Mouse (Mus musculus): ENCODE data around the gene Olfr907. TPM values are rescaled to one million over a fixed set of nuclear protein-coding genes. Genes with fewer than 3 reads are reported as not detected.

The Olfr907 gene
- not detected for total RNA-seq (2021)
- long read RNA-seq, experiment 1, result 0 reads
- long read RNA-seq, experiment 2, result 0 reads

DNA sequence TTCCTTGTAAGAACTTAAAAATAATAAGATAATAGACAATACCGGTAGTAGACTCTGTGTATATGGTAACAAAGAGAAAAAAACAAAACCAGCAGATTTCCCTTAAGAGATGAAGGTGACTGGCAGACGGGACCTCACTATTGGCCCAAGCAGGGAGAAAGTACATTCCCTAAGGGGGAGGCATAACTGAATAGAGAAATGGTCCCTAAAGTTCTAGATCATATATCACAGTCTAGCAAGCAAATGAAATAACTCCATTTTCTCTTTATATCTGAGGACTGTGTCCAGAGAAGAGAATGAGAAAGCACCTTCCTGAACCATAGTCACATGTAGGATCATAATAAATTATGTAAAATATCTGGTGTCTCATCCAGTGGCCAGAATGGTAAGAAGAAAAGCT lies at the start of gene Olfr907:
Gene Olfr907 (plus strand): TSS at position 301 of the 400 bp plus-strand sequence.
- DNase-seq, result no peak

DNA sequence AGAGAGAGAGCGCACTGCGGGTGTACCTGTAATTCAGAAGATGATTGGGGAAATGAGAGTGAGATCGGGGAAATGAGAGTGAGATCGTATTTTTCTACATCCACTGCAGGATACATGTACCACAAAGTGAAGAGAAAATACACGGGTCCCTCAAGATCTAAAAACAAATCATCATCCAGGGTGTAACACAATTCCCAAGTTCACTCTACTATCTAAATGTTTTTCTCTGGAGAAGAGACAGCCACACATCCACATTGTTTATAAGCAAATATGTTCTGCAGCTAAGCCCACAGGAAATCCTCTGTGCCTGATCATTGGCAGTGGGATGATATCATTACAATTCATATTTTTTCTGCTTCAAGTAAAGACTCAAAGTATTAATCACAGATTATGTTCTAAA lies 48.2 kb upstream of the Olfr907 start, which contains the start of gene Olfr902:
Gene Olfr902 (plus strand): TSS at position 301 of the 400 bp plus-strand sequence.
- DNase-seq, result no peak

DNA sequence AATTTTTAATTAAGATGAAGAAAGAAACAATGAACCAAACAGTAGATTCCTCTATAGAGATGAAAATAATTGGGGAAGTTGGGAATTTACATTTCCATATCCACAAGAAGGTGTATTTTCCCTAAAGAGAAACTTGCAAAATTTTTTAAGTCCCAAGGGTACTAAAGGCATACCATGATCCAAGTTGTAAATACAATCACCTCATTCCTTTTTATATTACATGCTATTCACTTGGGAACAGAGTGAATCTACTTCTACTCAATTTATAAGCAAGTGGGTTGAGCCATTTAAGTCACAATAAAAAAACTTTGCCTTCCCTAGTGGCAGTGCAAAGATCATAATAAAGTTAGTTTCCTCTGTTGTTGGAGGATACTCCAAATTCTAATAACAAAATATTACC lies 32.8 kb upstream of the Olfr907 start, which contains the start of gene Olfr904:
Gene Olfr904 (plus strand): TSS at position 301 of the 400 bp plus-strand sequence.
- no peak for DNase-seq

DNA sequence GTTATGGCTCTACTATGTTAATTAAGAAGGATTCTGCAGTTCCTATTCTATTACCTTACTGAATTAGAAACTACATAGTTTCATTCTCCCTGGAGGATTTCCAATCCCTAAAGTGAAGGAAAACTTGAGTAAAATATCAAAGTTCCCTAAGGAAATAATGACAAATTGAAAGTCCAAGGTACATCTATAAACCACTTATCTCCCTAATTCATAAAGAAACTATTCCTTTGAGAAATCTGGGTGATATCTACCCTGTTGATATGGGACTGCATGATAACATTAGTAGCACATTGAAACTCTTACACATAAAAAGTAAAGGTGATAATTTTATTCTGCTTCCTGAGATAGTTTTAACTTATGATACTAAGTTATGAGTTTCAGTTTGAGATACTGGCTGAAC lies 24.8 kb upstream of the Olfr907 start, which contains the start of gene Olfr905:
Gene Olfr905 (plus strand): TSS at position 301 of the 400 bp plus-strand sequence.
- DNase-seq, result no peak

DNA sequence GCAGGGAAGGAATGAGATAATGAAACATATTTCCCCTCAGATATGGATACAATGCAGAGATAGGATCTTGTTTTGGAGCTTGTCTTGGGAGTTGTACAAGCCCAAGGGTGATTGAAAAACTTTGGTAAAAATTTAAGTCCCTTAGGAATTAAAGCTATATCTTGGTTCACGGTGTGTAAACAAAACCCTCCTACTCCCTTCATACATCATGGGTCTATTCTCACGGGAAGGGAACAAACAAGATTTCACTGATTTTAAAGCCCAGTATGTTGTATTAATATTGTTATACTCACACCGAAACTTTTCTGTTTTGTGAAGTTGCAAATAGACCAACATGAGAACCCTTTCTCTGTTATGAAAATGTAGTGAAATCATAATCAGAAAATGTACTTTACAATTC lies 8.8 kb upstream of the Olfr907 start, which contains the start of gene Olfr906:
Gene Olfr906 (plus strand): TSS at position 301 of the 400 bp plus-strand sequence.
- DNase-seq, result no peak

DNA sequence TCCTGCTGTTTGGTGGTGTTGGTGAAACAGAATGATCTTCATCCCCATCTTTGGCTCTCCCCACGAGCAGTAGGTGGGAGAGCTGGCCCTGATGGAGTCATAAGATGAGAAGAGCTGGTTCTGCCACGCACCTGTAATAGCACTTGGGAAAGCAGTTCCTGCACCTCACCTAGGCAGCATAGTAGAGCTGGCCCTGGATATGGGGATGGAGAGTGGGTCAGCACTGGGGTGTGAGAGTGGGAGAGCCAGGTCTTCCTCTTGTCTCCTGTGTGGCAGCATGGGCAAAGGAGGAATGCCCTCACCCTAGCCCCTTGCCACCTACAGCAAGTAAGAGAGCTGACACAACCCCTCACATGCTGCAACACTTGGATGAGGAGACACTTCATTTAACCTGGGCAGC lies 16.8 kb downstream of the Olfr907 start:
- no peak for DNase-seq

DNA sequence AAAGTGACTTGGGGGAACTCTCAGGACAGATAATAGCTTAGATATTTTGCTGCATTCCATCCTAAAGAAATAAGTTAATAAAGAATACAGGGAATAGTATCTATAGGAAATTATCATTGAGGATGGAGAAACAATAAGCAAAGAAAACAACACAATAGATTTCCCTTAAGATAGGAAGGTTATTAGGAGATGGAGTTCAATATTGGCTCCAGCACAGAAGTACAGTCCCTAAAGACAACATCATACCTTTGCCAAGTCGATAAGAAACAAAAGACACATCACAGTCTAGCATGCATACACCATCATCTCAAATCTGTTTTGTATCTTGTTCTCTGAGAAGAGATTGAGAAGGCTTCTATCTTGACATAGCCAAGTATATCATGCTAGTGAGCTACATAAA lies 25.7 kb downstream of the Olfr907 start, which contains the start of gene Olfr911-ps1:
Gene Olfr911-ps1 (plus strand): TSS at position 301 of the 400 bp plus-strand sequence.
- no peak for DNase-seq

DNA sequence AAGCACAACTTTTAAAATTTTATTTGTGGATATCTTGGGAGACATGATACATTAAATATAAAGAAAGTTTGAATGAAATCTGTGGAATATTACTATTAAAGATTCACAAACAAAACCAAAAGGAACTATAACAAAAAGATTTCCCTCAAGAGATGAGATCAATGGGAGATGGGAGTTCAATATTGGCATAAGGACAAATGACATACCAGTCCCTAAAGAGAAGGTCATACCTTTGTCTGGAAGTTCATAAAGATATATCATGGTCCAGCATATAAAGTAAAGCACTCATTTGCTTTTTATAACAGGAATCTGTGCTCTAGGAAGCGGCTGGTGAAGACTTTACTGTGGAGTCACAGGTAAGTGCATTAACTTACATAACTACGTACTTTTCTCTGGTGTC lies 41.9 kb downstream of the Olfr907 start, which contains the start of gene Olfr910:
Gene Olfr910 (plus strand): TSS at position 301 of the 400 bp plus-strand sequence.
- no peak for DNase-seq

Other genes with a start within 250 kb of the Olfr907 start
- gene Olfr143, start 243.0 kb upstream of the Olfr907 start, total RNA-seq (2021), result not detected
- gene Olfr895, start 227.9 kb upstream of the Olfr907 start, total RNA-seq (2021), result not detected
- not detected for gene Olfr896-ps1, start 204.7 kb upstream of the Olfr907 start, total RNA-seq (2021)
- gene Olfr25, start 166.7 kb upstream of the Olfr907 start, total RNA-seq (2021), result not detected
- gene Olfr898, start 147.4 kb upstream of the Olfr907 start, total RNA-seq (2021), result not detected
- not detected for gene Olfr250, start 128.9 kb upstream of the Olfr907 start, total RNA-seq (2021)
- not detected for gene Olfr251, start 118.7 kb upstream of the Olfr907 start, total RNA-seq (2021)
- not detected for gene Olfr147, start 94.1 kb upstream of the Olfr907 start, total RNA-seq (2021)
- not detected for gene Olfr901, start 66.3 kb upstream of the Olfr907 start, total RNA-seq (2021)
- gene Olfr902, start 48.1 kb upstream of the Olfr907 start, total RNA-seq (2021), result not detected
- gene Olfr904, start 32.7 kb upstream of the Olfr907 start, total RNA-seq (2021), result not detected
- not detected for gene Olfr905, start 24.7 kb upstream of the Olfr907 start, total RNA-seq (2021)
- gene Olfr906, start 8.7 kb upstream of the Olfr907 start, total RNA-seq (2021), result not detected
- gene Olfr911-ps1, start 25.8 kb downstream of the Olfr907 start, total RNA-seq (2021), result not detected
- not detected for gene Olfr910, start 42.0 kb downstream of the Olfr907 start, total RNA-seq (2021)
- not detected for gene Olfr912, start 84.4 kb downstream of the Olfr907 start, total RNA-seq (2021)
- not detected for gene Olfr913, start 97.0 kb downstream of the Olfr907 start, total RNA-seq (2021)
- gene Olfr914, start 109.3 kb downstream of the Olfr907 start, total RNA-seq (2021), result not detected
- gene Olfr916, start 164.1 kb downstream of the Olfr907 start, total RNA-seq (2021), result not detected
- gene Olfr917, start 170.0 kb downstream of the Olfr907 start, total RNA-seq (2021), result not detected
- not detected for gene Olfr918, start 178.8 kb downstream of the Olfr907 start, total RNA-seq (2021)
- gene Olfr919, start 207.9 kb downstream of the Olfr907 start, total RNA-seq (2021), result not detected
- gene Vwa5a, start 222.5 kb downstream of the Olfr907 start, total RNA-seq (2021), result 10 to 100 TPM; 21.9 to 27.3 TPM